Mouse (Mus musculus): ENCODE results near the gene Degs1. TPM values are rescaled to one million over a fixed set of nuclear protein-coding genes. Genes with fewer than 3 reads are reported as not detected.

Gene Degs1
- polyA plus RNA-seq, 1 experiment, result 134 TPM

- DNase-seq (ENCODE audit: low read depth), result no peak
Observed at GRCm38 (mm10) chr1:182280577-182280976, 2.0 kb downstream of the Degs1 start.

GRCm38 (mm10) chr1:182280046-182280445, 2.6 kb downstream of the Degs1 start:
- DNase-seq (ENCODE audit: low read depth), result no peak

- DNase-seq (ENCODE audit: low read depth), result no peak
Observed at GRCm38 (mm10) chr1:182279436-182279835, 3.2 kb downstream of the Degs1 start.

GRCm38 (mm10) chr1:182275109-182275508, 7.5 kb downstream of the Degs1 start:
- DNase-seq (ENCODE audit: low read depth), result no peak

- DNase-seq (ENCODE audit: low read depth), result no peak
Observed at GRCm38 (mm10) chr1:182271632-182272031, 11.0 kb downstream of the Degs1 start.

- no peak for DNase-seq (ENCODE audit: low read depth)
Observed at GRCm38 (mm10) chr1:182271130-182271529, 11.5 kb downstream of the Degs1 start.

GRCm38 (mm10) chr1:182268317-182268716, 14.3 kb downstream of the Degs1 start:
- DNase-seq (ENCODE audit: low read depth), result no peak

GRCm38 (mm10) chr1:182266028-182266525, 16.5 kb downstream of the Degs1 start:
- no peak for DNase-seq (ENCODE audit: low read depth)

- DNase-seq (ENCODE audit: low read depth), result no peak
Observed at GRCm38 (mm10) chr1:182256041-182256680, 26.4 kb downstream of the Degs1 start.

GRCm38 (mm10) chr1:182255031-182255430, 27.6 kb downstream of the Degs1 start:
- DNase-seq (ENCODE audit: low read depth), result no peak

- DNase-seq (ENCODE audit: low read depth), result no peak
Observed at GRCm38 (mm10) chr1:182254618-182255017, 28.0 kb downstream of the Degs1 start.

GRCm38 (mm10) chr1:182253756-182254534, 28.7 kb downstream of the Degs1 start:
- no peak for DNase-seq (ENCODE audit: low read depth)

GRCm38 (mm10) chr1:182252534-182253171, 30.0 kb downstream of the Degs1 start:
- DNase-seq (ENCODE audit: low read depth), result no peak

- DNase-seq (ENCODE audit: low read depth), result peak; percentile 83
Observed at GRCm38 (mm10) chr1:182250734-182251133, 31.9 kb downstream of the Degs1 start.

GRCm38 (mm10) chr1:182249298-182249697, 33.3 kb downstream of the Degs1 start:
- no peak for DNase-seq (ENCODE audit: low read depth)

- no peak for DNase-seq (ENCODE audit: low read depth)
Observed at GRCm38 (mm10) chr1:182245003-182245402, 37.6 kb downstream of the Degs1 start.

- no peak for DNase-seq (ENCODE audit: low read depth)
Observed at GRCm38 (mm10) chr1:182238056-182238703, 44.4 kb downstream of the Degs1 start.

GRCm38 (mm10) chr1:182237386-182237785, 45.2 kb downstream of the Degs1 start:
- DNase-seq (ENCODE audit: low read depth), result peak; percentile 92

GRCm38 (mm10) chr1:182235174-182235573, 47.4 kb downstream of the Degs1 start:
- DNase-seq (ENCODE audit: low read depth), result no peak

- no peak for DNase-seq (ENCODE audit: low read depth)
Observed at GRCm38 (mm10) chr1:182229381-182229780, 53.2 kb downstream of the Degs1 start.

GRCm38 (mm10) chr1:182227141-182227963, 55.3 kb downstream of the Degs1 start:
- no peak for DNase-seq (ENCODE audit: low read depth)

Data from gonadal fat pad, adult 2 months (tissue).